Mouse (Mus musculus) MEL (cell line): ENCODE measurements at regions not wholly inside any gene's neighbourhood (a gene's known extent, or its start where the extent isn't known, plus 50 kb on each side); places are given as distances from the start of the nearest gene placed in this dataset.

Experiments
- DNase-seq: peaks from one replicate; pipeline ENCODE4 v3.0.0; 2011; ENCODE audit warnings: low read depth, low spot score
- H3K27ac ChIP-seq: 2 replicates; pipeline ENCODE4 v1.5.1; 2012; ENCODE audit warnings: low read depth, mild to moderate bottlenecking, control low read depth, low read length, moderate library complexity; ENCODE audit not compliant: control insufficient read depth
- H3K27me3 ChIP-seq, 2 experiments: fragments of 150-350 bp in 1 of 2; sonication (generic) in 1 of 2; 2 replicates each; pipeline ENCODE4 v1.6.1; 2012; ENCODE audit warnings: low read length in 2 of 2, mild to moderate bottlenecking in 2 of 2, improper control_type of control experiment in 1 of 2, moderate library complexity in 1 of 2; ENCODE audit not compliant: insufficient read depth in 2 of 2, control insufficient read depth in 1 of 2
- H3K36me3 ChIP-seq, 2 experiments: 2 replicates each; pipeline ENCODE4 v1.6.1; 2012 to 2014; ENCODE audit warnings: low read length in 2 of 2, improper control_type of control experiment in 1 of 2, inconsistent platforms in 1 of 2, mild to moderate bottlenecking in 1 of 2; ENCODE audit not compliant: insufficient read depth in 2 of 2, control insufficient read depth in 1 of 2
- H3K4me1 ChIP-seq, 2 experiments: fragments of 150-350 bp in 1 of 2; sonication (generic) in 1 of 2; 2 replicates each; pipeline ENCODE4 v1.6.1; 2012; ENCODE audit warnings: low read length in 2 of 2, improper control_type of control experiment in 1 of 2, mild to moderate bottlenecking in 1 of 2; ENCODE audit not compliant: insufficient read depth in 2 of 2, control insufficient read depth in 1 of 2
- H3K4me3 ChIP-seq, 2 experiments: fragments of 150-350 bp in 1 of 2; sonication (generic) in 1 of 2; 2 replicates each; pipeline ENCODE4 v1.5.1; 2012; ENCODE audit warnings: low read depth in 2 of 2, low read length in 2 of 2, mild to moderate bottlenecking in 2 of 2, moderate library complexity in 2 of 2, control low read depth in 1 of 2, improper control_type of control experiment in 1 of 2; ENCODE audit not compliant: control insufficient read depth in 1 of 2, insufficient read depth in 1 of 2
- H3K79me2 ChIP-seq: 2 replicates; pipeline ENCODE4 v1.6.1; 2012; ENCODE audit warnings: mild to moderate bottlenecking, low read length, moderate library complexity; ENCODE audit not compliant: control insufficient read depth, poor library complexity, insufficient read depth
- H3K9ac ChIP-seq: 2 replicates; pipeline ENCODE4 v1.6.1; 2012; ENCODE audit warnings: low read depth, mild to moderate bottlenecking, control low read depth, low read length, moderate library complexity; ENCODE audit not compliant: control insufficient read depth, poor library complexity, severe bottlenecking
- H3K9me3 ChIP-seq: fragments of 150-350 bp; sonication (generic); replicated peaks from 2 replicates; pipeline ENCODE4 v1.6.1; 2012; ENCODE audit warnings: mild to moderate bottlenecking, low read length, improper control_type of control experiment, moderate library complexity; ENCODE audit not compliant: insufficient read depth
- CHD1 ChIP-seq: IDR thresholded peaks from 2 replicates; pipeline ENCODE4 v1.6.1; 2012; ENCODE audit warnings: low read depth, mild to moderate bottlenecking, inconsistent platforms, low read length, improper control_type of control experiment
- ELF1 ChIP-seq: IDR thresholded peaks from 2 replicates; pipeline ENCODE4 v1.6.1; 2014; ENCODE audit warnings: low read depth, mild to moderate bottlenecking, inconsistent platforms, low read length, improper control_type of control experiment, moderate library complexity
- EP300 ChIP-seq, 2 experiments: IDR thresholded peaks; 2 replicates each; pipeline ENCODE4 v1.6.1; 2011; ENCODE audit warnings: improper control_type of control experiment in 2 of 2, low read length in 2 of 2, low read depth in 1 of 2, mild to moderate bottlenecking in 1 of 2
- GATA1 ChIP-seq: IDR thresholded peaks from 2 replicates; pipeline ENCODE4 v1.6.1; 2011; ENCODE audit warnings: low read depth, low read length, improper control_type of control experiment
- HCFC1 ChIP-seq: IDR thresholded peaks from 2 replicates; pipeline ENCODE4 v1.6.1; 2012; ENCODE audit warnings: low read depth, mild to moderate bottlenecking, inconsistent platforms, low read length, improper control_type of control experiment, moderate library complexity
- JUND ChIP-seq: IDR thresholded peaks from 2 replicates; pipeline ENCODE4 v1.6.1; 2011; ENCODE audit warnings: low read depth, mild to moderate bottlenecking, improper control_type of control experiment, low read length
- KAT2A ChIP-seq: conservative IDR thresholded peaks from 2 replicates; pipeline ENCODE4 v1.6.1; 2012; ENCODE audit warnings: low read depth, low read length, improper control_type of control experiment, inconsistent platforms
- MAX ChIP-seq: IDR thresholded peaks from 2 replicates; pipeline ENCODE4 v1.6.1; 2011; ENCODE audit warnings: low read length, improper control_type of control experiment
- MAZ ChIP-seq: IDR thresholded peaks from 2 replicates; pipeline ENCODE4 v1.6.1; 2012; ENCODE audit warnings: low read depth, mild to moderate bottlenecking, inconsistent platforms, low read length, improper control_type of control experiment
- MEF2A ChIP-seq: IDR thresholded peaks from 2 replicates; pipeline ENCODE4 v1.6.1; 2014; ENCODE audit warnings: low read depth, mild to moderate bottlenecking, inconsistent platforms, low read length, improper control_type of control experiment; ENCODE audit not compliant: poor library complexity, insufficient replicate concordance, severe bottlenecking; ENCODE audit errors: extremely low read depth
- MYB ChIP-seq: IDR thresholded peaks from 2 replicates; pipeline ENCODE4 v1.6.1; 2011; ENCODE audit warnings: mild to moderate bottlenecking, low read depth, low read length, improper control_type of control experiment
- NRF1 ChIP-seq: IDR thresholded peaks from 2 replicates; pipeline ENCODE4 v1.6.1; 2014; ENCODE audit warnings: low read depth, mild to moderate bottlenecking, inconsistent platforms, low read length, improper control_type of control experiment, moderate library complexity; ENCODE audit not compliant: poor library complexity, insufficient read depth, severe bottlenecking
- POLR2A ChIP-seq, 2 experiments: IDR thresholded peaks; 2 replicates each; pipeline ENCODE4 v1.6.1; 2011 to 2012; ENCODE audit warnings: low read length in 2 of 2, mild to moderate bottlenecking in 2 of 2, control low read depth in 1 of 2, improper control_type of control experiment in 1 of 2, low read depth in 1 of 2, moderate library complexity in 1 of 2; ENCODE audit not compliant: control insufficient read depth in 1 of 2, insufficient read depth in 1 of 2, poor library complexity in 1 of 2
- POLR2AphosphoS2 ChIP-seq: IDR thresholded peaks from 2 replicates; pipeline ENCODE4 v1.6.1; 2011; ENCODE audit warnings: low read length, improper control_type of control experiment
- RAD21 ChIP-seq: IDR thresholded peaks from 2 replicates; pipeline ENCODE4 v1.6.1; 2011; ENCODE audit warnings: mild to moderate bottlenecking, low read depth, low read length, improper control_type of control experiment
- RCOR1 ChIP-seq: IDR thresholded peaks from 2 replicates; pipeline ENCODE4 v1.6.1; 2012; ENCODE audit warnings: low read depth, mild to moderate bottlenecking, inconsistent platforms, low read length, improper control_type of control experiment
- SMC3 ChIP-seq: IDR thresholded peaks from 2 replicates; pipeline ENCODE4 v1.6.1; 2011; ENCODE audit warnings: low read depth, low read length, improper control_type of control experiment
- TAL1 ChIP-seq: IDR thresholded peaks from 2 replicates; pipeline ENCODE4 v1.6.1; 2012; ENCODE audit warnings: mild to moderate bottlenecking, inconsistent platforms, low read length, moderate library complexity, mixed read lengths
- UBTF ChIP-seq: IDR thresholded peaks from 2 replicates; pipeline ENCODE4 v1.6.1; 2012; ENCODE audit warnings: low read depth, mild to moderate bottlenecking, inconsistent platforms, low read length, improper control_type of control experiment, moderate library complexity, borderline replicate concordance; ENCODE audit not compliant: insufficient read depth
- ZC3H11A ChIP-seq: IDR thresholded peaks from 2 replicates; pipeline ENCODE4 v1.6.1; 2012; ENCODE audit warnings: low read depth, mild to moderate bottlenecking, inconsistent platforms, low read length, improper control_type of control experiment
- ZKSCAN1 ChIP-seq: IDR thresholded peaks from 2 replicates; pipeline ENCODE4 v1.6.1; 2012; ENCODE audit warnings: low read depth, mild to moderate bottlenecking, inconsistent platforms, low read length, improper control_type of control experiment, moderate library complexity
- ZMIZ1 ChIP-seq: IDR thresholded peaks from 2 replicates; pipeline ENCODE4 v1.6.1; 2012; ENCODE audit warnings: low read depth, mild to moderate bottlenecking, inconsistent platforms, low read length, improper control_type of control experiment, moderate library complexity
- ZNF384 ChIP-seq: IDR thresholded peaks from 2 replicates; pipeline ENCODE4 v1.6.1; 2012; ENCODE audit warnings: low read depth, mild to moderate bottlenecking, inconsistent platforms, low read length, improper control_type of control experiment

- no peaks in the 10 kb centered on the region for H3K36me3 ChIP-seq
- H3K4me1 ChIP-seq, result no peaks in the 10 kb centered on the region
- no peaks in the 10 kb centered on the region for H3K9me3 ChIP-seq
- DNase-seq, result no peak
- peaks cover 0 to 7% of the 10 kb centered on the region in 2 experiments; a peak in 2 of 4 replicates for H3K27me3 ChIP-seq
- H3K27ac ChIP-seq, result no peak overlapping the region
- H3K9ac ChIP-seq, result no peak overlapping the region
- H3K79me2 ChIP-seq, result no peaks in the 10 kb centered on the region
- no peak for TF ChIP-seq RCOR1
- TF ChIP-seq ZMIZ1, result no peak
- no peak for TF ChIP-seq SMC3
- no peak for TF ChIP-seq ZKSCAN1
- TF ChIP-seq HCFC1, result no peak
- TF ChIP-seq UBTF, result no peak
- TF ChIP-seq EP300 (IDR thresholded peaks at IDR 0.05; ENCODE audit: low read depth in 1 of 2, low read length in 2 of 2), result no peak
- TF ChIP-seq ZNF384, result no peak
- TF ChIP-seq MEF2A, result no peak
- TF ChIP-seq, all 39 proteins: peak for 0
- H3K4me3 ChIP-seq, result no peak overlapping the region
Observed at GRCm38 (mm10) chr17:15197361-15197760, 156.0 kb upstream of the Gm3448 start.

DNA sequence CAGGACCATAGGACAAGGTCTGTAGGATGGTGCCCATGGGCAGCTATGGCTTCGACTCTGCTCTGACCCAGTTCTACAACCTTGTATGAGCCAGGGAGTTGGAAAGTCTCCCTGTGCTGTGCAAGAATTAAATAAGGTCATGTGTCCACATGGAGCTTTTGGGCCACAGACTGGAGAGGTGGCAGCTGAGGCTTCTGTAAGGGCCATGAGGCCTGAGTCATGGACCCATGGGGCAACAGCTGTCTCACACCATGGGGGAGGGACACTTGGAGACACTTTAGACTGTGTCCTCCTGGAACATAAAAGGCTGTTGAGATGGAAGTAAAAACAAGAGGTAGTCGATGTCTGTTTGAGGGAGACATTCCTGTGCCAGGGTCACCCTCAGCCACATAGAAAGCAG is 154.5 kb upstream of the Gm3448 start:
- Histone ChIP-seq H3K9me3 (no peaks in the 10 kb centered on the region), H3K27me3 (peaks cover 0 to 5% of the 10 kb centered on the region in 2 experiments; a peak in 2 of 4 replicates)

More for the DNA sequence above, 154.5 kb upstream of the Gm3448 start:
- TF ChIP-seq MYB (no peak), ELF1 (no peak), MAX (no peak), POLR2AphosphoS2 (no peak), SMC3 (no peak), CHD1 (no peak), JUND (no peak), ZC3H11A (no peak), RAD21 (no peak), GATA1 (no peak), HCFC1 (no peak), ZNF384 (no peak), MAZ (no peak), KAT2A (no peak), POLR2A (IDR thresholded peaks at IDR 0.05; ENCODE audit: control insufficient read depth in 1 of 2, insufficient read depth in 1 of 2, low read depth in 1 of 2, low read length in 2 of 2, poor library complexity in 1 of 2) (no peak), NRF1 (no peak), RCOR1 (no peak), TAL1 (no peak)
- no peak overlapping the region for H3K27ac ChIP-seq
- H3K4me3 ChIP-seq, result no peak overlapping the region
- DNase-seq, result no peak
- H3K36me3 ChIP-seq, result no peaks in the 10 kb centered on the region
- no peaks in the 10 kb centered on the region for H3K4me1 ChIP-seq
- H3K9ac ChIP-seq, result no peak overlapping the region
- no peaks in the 10 kb centered on the region for H3K79me2 ChIP-seq
